Mouse (Mus musculus) ES-CJ7 (cell line): ENCODE results near the gene Mapkapk2.
"Not testable (repeated sequence)": the region's sequence is repeated elsewhere in the genome, so short reads cannot be mapped to it uniquely, and the experiment has no call there.

Source experiments
- DNase-seq: peaks from one replicate; pipeline ENCODE4 v3.0.0; 2011; ENCODE audit warnings: low read depth, low spot score

Gene Mapkapk2

DNA sequence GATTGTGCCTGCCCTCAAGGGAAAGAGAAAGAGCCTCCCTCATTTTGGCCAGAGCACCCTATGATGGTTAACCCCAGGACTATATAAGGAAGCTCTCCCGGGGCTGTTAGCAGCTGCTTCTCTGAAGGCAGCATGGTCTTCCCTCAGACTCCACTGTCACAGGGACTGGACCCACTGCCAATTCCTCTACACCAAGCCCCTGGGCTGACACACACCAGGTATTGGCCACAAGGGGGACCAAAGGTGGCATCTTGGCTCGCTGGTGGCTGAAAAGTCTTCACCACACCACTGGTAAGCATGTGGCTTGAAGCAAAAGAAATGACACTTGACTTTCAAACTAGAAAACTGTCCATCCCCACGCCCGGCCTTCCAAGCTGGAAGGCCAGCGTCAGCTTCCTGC lies 47.0 kb downstream of the Mapkapk2 start:
- DNase-seq, result no peak

DNA sequence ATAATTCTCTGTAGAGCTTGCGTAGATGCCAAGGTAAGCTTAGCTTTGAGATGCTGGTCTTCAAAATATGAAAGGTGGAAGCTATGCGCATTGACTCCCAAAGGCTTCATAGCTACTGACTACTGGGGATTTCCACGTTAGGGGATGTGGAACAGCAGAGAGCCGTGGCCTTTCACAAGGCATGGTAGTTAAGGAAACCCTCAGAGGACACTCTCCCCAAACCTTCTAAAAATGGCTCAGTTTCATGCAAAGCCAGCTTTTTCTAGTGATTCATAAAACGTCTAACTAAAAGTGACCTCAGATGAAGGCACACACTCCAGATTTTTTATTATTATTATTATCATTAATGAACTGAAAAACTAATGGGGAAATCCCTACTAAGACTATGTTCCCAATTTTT lies 47.6 kb downstream of the Mapkapk2 start:
- no peak for DNase-seq

DNA sequence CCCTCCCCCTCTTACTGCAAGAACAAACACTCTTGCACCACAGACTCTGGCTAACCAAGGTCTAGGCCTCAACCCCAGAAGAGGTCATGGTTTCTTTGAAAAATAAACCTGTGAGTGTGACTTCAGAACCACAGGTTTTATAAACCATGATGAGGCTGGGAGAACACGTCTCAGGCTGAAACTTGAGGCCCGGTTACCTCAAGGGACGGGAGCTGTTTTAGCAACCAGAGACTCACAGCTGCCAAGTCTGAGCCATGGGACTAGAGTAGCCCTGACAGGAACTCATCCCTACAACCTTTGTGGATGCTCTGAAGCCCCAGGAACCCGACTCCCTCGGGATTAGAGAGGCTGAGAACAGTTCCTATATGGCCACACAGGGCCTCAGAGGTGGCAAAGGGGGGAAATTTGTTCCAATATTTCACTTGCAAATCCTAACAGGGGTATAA lies 48.2 kb downstream of the Mapkapk2 start:
- DNase-seq, result no peak

DNA sequence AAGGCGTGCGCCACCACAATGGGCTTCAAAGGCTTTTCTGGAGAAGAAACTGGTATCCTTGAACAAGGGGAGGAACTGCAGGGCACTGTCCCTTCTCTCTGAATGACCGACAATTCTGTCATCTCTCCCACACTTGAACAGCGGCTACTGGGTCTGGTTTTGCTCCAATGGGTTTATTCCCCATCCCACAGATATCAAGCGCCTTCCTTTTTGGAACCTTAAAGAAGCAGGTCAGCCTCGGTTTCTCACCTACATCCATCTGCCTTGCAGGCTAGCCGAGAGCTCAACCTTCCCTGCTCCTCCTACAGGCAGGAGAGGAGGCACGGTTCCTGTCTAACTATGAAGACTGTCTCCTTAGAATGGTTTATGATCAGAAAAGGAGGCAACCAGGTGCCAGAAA lies 48.7 kb downstream of the Mapkapk2 start:
- DNase-seq, result no peak

DNA sequence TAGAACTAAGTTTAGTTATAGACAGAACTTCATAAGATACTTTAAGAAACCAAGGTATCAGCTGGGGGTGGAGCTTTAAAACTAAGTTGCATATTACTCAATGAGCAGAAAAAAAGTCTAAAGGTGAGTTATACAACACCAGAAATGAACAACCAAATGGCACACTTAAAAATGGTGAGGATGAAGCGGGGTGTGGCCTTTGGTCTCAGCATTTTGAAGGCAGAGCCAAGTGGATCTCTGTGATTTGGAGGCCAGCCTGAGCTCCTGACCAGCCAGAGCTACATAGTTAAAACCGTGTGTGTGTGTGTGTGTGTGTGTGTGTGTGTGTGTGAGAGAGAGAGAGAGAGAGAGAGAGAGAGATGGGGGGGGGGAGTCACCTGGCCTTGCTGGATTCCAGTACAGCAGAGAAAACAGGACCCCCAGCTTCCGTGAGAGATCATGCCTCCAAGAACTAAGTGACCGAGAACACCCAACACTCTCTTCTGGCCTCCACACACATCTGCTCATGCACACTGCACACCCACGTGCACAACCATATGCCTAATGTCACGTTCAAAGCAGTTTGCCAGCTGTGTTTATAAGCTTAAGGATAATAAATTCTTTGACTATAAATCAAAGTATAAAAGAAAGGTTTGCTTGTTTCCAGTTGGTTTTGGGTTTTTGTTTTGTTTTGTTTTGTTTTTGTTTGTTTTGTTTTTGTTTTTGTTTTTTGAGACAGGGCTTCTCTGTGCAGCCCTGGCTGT lies 49.3 kb downstream of the Mapkapk2 start:
- no peak for DNase-seq

DNA sequence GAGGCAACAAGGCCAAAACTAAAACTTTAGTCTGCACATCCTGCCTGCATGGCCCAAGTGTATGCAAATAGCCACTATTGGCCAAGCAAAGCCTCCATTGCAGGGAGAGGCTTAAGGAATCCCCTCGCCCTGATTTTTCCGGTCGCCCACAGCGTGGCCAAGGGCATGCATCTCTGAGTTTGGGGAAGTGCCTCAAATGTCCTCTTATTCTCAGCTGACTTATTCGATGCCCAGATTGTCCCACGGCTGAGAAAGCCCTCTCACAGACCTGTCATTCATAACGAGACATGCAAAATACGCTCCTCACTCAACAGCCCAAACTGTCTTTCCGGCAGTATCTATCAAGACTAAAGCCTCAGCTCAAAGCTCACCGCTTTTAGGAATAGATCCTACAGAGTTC lies 51.0 kb downstream of the Mapkapk2 start:
- no peak for DNase-seq

DNA sequence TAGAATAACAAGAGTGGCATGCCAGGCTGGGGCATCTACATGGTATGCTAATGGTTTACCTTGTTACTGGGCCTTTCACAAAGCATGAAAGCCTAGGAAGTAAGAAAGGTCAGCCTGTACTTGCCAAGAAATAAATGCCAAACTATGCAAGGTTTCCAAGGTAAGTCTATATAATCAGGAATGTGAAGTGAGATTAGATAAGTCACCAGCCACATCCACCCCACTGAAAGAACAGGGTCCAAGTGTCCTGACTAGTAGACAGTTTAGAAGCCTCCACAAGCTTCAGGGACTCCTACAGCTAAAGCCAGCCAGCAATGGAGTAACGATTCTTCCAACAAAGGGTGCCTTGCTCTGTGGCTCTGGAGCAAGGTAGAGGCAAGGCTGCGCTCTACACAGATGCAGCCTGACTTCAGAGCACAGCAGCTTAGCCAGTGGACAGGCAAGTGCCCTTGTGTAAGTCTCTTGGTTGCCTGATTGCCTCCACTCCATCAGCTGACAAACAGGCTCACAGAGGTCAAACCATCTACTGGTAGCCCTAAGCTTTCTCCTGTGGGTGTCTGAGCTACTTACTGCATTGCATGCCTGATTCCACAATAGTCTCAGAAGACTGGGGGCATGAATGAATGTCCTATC lies 51.8 kb downstream of the Mapkapk2 start:
- DNase-seq, result no peak

DNA sequence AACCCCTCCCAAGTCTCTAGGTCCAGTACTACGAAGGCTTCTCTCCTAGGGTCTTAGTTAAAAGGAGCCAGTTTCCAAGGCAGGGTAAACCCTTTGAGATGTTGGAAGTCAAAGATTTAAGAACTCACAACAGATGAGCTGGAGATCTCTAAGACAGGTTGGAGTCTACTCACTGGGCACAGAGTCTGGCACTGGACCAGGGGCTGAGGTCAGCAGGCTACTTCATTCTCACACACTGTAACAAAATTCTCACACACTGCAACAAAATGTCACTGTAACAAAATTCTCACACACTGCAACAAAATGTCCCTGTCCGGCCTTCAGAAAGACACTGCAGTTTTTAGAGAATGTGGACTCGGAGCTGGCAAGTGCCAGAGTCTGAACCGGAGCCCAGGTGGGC lies 54.0 kb downstream of the Mapkapk2 start:
- DNase-seq, result no peak

DNA sequence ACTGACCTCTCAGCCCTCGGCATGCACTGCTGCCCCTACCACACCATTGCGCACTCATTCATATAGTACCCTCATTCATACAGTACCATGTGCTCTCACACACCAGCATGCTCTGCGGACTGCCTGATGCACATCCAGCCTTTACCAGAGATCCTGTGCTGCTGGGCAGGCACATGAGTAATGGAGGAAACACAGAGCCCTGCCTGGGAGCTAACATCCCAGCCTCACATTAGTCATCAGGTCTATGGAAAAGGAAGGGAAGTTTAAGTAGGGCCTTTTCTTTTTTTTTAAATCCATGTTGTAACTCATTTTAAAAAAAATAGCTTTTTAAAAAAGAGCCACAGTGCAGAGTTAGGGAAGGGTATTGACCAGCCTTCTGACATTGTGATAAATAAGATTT lies 54.9 kb downstream of the Mapkapk2 start:
- DNase-seq, result no peak

DNA sequence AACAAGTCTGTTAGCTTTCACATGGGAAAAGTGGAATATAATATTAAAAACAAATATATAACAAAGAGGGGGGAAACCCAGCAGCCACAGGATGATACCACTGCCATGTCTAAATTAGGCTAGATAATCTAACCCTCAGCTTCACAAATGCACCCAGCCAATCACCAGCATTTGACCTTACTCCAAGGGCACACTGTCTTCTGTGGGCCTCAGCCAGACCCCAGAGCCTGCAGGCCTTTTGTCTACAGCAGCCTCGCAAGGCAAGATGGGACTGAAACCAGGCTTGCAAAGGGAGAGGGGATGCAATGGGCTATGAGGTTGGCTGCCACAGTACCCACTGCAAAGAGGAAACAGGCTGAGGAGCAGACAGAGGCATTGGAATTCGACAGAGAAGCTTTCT lies 55.4 kb downstream of the Mapkapk2 start:
- no peak for DNase-seq

DNA sequence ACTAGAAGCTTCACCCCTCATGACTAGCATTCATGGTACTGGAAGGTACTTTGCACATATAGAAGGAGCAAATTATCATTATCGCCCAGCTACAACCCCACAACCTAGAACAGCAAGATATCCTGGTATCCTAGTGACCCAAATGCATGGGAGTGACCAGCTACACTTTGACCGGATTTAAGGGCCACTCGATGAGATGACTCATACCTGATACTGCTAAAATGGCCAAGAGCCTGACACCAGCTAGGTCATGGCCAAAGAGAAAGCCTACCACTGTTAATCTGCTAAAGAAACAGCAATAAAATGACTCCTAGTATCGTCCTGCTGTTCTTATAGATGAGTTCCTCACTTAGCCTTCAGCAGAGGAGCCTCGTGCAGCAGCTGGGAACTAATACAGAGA lies 58.1 kb downstream of the Mapkapk2 start:
- no peak for DNase-seq

DNA sequence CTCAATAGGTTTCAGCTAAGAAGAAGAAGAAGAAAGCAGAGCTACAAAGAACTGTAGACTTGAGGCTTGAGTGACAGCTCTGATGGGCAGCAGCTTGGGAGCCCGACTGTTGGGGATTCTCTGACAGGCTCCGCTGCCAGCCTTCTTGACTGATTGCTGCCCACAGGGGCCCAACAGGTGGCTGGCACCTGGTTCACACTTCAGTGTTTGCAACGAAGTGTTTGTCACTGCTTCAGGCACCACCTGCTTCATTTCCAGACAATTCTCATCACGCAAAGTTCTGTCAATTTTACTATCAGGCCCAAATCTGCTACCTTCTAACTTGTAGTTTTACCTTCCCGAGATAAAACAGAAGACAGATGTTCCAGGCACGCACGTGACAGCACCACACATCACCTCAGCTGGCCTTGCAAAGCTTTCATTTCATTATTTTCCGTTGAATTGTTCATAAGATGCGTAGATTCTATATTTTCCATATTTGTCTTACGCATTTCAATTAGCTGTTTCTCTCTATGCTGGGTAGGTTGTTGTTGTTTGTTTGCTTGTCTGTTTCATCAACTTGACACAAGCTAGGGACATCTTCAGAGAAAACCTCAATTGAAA lies 59.1 kb downstream of the Mapkapk2 start:
- DNase-seq, result no peak

DNA sequence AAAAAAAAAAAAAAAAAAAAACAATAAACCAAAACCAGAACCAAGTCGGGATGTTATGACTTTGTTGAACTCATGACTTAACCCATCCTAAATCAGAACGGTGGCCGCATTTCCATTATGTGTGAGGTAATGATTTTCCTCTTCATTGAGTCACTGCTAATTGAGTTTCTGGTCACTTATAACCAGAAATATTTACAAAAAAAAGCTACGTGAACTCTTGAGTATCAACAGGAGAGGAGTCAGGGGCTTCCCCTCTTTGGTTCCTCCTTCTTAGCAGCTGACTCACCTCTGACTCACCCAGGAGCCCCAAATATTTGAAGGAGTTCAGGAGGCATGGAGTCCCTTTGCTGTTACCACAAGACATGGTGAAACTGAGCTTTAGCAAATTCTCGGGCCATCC lies 59.6 kb downstream of the Mapkapk2 start:
- no peak for DNase-seq

DNA sequence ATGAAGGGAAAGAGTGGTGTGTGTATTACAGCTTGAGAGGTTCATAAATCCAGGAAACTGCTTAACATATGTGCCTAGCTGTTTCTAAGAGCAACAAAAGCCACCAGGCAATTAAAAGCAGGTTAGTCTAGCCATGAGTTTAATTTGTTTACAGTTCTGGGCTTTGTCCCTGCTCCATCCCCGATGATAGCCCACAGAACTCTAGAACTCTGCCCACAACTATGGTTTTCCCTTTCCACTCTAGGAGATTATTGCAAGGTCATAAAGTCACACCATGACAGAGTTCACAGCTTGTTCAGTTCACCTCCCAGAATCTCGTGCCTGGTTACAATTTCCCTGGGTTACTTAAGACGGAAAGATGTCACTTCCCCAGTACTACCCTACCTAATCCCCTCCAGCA lies 66.4 kb downstream of the Mapkapk2 start:
- no peak for DNase-seq

DNA sequence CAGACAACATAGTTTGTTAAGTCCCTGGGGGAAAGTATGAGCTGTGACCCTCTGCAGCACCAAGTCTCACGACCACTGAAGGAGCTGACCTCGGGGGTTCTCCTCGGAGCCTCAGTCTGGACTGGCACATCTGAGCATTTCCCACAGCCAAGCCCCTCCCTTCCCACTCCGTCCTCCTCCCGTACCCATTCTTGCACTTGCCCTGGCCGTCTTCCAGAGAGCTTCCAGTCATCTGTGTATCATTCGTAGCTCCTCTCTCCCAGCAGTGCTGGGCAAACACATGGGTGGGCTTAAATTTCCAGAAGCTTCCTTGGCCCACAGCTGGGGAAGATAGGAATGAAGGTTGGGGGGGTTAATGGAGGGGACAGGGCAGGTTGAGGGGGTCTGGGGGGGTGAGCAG lies 67.4 kb downstream of the Mapkapk2 start:
- DNase-seq, result no peak

DNA sequence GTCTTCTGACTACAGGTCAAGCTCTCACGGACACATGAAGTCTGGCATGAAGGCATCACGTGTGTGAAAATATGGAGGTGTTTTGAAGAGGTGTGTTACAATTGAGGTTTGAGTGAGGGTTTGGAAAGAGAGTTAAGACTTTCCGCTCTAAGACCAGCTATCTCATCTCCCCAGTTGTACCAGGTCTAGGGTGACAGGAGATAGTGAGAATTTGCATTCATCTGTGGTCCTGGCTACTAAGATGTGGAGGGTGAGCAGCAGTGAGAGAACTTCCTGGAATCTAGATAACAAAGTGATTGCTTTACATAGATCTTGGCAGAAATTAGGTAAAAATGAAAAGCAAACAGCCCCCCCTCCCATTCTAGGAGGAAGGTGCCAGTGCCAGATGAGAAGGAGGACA lies 68.4 kb downstream of the Mapkapk2 start:
- no peak for DNase-seq

DNA sequence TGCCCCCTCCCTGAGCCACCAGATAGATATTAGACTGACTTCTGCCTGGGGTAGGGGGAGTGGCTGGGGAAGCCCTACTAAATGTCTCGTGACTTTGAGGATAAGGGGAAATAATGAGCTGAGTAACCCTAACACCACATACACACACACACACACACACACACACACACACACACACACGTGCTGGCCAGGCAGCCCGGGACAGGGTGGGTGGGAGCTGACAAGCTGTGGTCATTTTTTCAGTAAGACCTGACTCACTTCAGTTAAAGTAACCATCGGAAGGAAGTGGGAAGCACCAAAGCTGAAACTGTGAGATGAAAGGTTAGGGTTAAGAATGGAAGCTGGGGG lies 71.8 kb downstream of the Mapkapk2 start:
- DNase-seq, result no peak

DNA sequence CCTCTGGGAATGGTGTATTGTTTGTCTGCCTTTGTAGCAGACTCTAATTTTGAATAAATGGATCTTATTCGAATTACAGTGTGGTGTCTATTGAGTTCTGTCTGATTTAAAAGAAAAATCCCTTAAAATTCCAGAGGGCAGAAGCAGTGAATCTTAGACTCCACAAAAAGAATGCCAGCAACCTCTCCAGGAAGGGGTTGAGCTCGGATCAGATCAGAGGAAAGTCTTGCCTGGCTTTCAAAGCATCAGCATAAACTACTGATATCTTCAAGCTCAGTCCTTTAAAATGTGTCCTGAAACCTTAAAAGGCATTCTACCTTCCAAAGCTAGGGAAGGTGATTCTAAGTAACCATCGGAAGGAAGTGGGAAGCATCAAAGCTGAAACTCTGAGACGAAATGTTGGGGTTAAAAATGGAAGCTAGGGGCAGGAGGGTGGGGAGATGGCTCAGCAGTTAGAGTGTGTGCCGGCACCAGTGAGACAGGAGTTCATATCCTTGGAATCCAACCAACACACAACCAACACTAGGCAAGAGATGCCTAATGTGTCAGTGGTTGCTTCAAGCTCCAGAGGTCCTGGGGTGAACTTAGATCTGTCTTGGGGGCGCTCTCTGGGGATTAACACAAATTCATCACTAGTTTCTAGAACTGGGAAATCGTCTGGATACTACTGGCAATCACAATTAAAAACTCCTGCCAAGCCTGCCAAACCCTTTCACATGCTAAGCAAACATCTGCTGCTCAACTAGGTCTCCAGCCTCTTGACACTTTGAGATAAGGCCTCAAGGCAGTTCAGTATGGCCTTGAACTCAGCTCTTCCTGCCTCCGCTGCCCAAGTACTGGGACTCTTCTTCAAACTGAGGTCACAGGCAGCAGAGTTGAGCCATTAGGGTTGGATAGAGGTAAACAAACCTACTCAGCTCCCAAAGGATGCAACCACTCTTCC lies 72.5 kb downstream of the Mapkapk2 start:
- no peak for DNase-seq

DNA sequence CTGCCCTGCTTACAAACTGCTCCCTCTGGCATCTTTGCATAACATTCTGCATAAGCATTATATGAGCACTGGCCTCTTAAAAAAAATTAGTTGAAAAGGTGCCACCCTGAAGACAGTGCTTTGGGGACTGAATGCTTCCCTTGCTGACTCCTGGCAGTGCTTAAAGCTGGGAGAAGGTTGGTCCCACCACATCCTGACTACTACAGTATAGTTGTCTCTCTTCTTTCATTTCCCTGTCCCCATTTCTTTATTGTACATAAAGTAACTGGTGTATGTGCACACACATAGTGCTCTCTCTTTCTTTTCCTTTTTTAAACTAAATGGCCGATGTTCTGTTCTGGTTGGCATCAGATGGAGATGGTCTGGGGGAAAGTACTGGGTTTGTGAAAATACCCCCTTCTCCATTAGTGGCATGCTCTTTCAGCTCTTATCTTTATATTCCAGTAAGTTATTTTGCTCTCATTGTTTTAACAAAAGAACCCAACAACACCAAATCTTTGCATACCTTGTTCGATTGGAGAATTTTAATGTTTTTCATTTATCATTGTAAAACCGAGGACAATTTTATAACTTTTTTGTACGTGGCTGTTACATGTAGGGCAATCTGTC lies 74.3 kb downstream of the Mapkapk2 start:
- DNase-seq, result not testable (repeated sequence)

DNA sequence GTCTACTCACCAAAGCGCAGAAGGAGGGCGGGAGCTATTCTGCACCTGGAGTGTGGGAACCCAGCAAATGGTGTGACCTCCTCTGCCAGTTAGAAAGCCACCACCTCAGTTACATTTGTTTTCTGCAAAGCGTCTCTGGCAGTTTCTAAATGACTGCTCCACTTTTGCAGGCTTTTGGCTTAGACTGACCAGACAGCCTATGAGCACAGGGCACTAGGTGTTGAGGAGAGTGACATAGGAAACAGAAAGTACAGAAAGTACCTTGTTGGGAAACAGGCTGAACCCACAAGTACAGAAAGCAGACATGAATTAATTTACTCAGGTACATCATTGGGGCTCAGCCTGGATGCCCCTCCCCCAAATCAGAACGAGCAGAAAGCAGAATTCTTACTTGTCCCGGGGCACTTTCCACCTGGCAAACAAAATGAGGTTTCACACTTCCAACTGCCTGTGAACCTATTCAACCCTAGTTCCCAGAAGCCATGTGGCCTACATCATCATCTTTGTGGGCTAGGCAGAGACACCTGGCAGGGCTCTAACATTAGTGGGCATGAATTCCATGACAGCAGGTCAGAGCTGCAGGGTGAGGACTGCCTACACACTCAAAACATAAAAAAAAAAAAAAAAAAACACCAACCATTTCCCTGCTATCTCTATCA lies 74.9 kb downstream of the Mapkapk2 start:
- no peak for DNase-seq

DNA sequence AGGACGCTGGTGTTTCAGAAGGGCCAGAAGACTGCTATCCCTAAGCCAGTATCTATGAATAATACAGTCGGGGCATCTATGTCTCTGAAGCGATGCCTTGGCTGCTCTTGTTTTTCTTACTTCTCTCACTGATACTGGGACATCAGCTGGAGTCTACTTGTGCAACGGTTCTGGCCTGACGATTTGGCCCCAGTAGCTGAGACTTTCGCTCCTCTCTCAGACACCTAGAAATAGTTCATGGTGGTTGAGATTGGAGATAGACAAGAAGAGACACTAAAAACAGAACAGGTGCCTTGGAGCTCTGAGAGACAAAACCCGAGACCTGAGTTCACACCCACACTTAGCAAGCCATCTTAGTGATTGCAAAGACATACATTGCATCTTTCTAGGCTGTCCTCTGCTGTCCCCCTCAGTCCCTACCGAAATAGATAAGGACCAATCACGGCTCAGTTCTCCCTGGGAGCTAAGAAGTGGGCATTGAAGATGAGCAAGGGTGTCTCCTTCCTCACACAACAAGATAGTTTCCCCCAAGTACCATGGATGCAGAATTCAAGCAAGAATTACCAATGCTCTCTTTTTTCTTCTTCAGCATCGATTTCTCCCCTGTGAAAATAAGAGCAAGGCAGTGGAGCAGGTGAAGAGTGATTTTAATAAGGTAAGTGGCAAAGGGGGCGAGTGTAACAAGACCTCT lies 75.6 kb downstream of the Mapkapk2 start:
- no peak for DNase-seq
